ENCODE assay signal across 9 mouse cellular contexts in genomic region chr2:152723651-152724331, GRCm38 (mm10). TPM values are rescaled to one million over a fixed set of nuclear protein-coding genes. Genes with fewer than 3 reads are reported as not detected.
DNase-seq lines count a peak whose midpoint lies in the region; ATAC-seq and TF ChIP-seq lines count a peak whose summit lies in the region.
"Had no signal": no experiment of that assay in that cellular context is flagged by ENCODE, and none has a peak within 500 bp of the region (broad histone marks: within the 10 kb centered on the region; RNA-seq: fewer than 3 reads in every experiment).

No protein-coding gene starts in this region.

- TF ChIP-seq CTCF in intestine, postnatal 0 days (IDR thresholded peaks at IDR 0.05; ENCODE audit: low read depth): no peak

- H3K27ac ChIP-seq in intestine, postnatal 0 days (ENCODE audit: low read depth, low read length): no peak overlapping the region
- peak overlapping the region; percentile 49 for H3K27ac ChIP-seq in stomach, embryonic 16.5 days (ENCODE audit: low read length)
- H3K27ac ChIP-seq: macrophage had no signal

- DNase-seq in testis, postnatal 10 days (ENCODE audit: low spot score): peak; percentile 70
- DNase-seq in testis, postnatal 14 days (ENCODE audit: low spot score): no peak
- peak; percentile 86 for DNase-seq in lung, postnatal 10 days
- no peak for DNase-seq in yolk sac, embryonic 10.5 days (ENCODE audit: low spot score)

- H3K36me3 ChIP-seq in intestine, postnatal 0 days (ENCODE audit: control insufficient read depth, insufficient read depth): no peaks in the 10 kb centered on the region
- H3K36me3 ChIP-seq in stomach, embryonic 16.5 days (ENCODE audit: control insufficient read depth, insufficient read depth, low read length): no peaks in the 10 kb centered on the region

- H3K9me3 ChIP-seq in intestine, postnatal 0 days (ENCODE audit: control insufficient read depth): no peaks in the 10 kb centered on the region
- H3K9me3 ChIP-seq in stomach, embryonic 16.5 days (replicated peaks; ENCODE audit: control insufficient read depth, low read length): no peaks in the 10 kb centered on the region

- WGBS in intestine, postnatal 0 days: 6% methylated on average over 37 of the region's 37 CpGs
- 5% methylated on average over 37 of the region's 37 CpGs for WGBS in stomach, embryonic 16.5 days

- H3K27me3 ChIP-seq in intestine, postnatal 0 days (replicated peaks; ENCODE audit: control insufficient read depth, insufficient read depth, low read length): no peaks in the 10 kb centered on the region
- H3K27me3 ChIP-seq in stomach, embryonic 16.5 days (ENCODE audit: control insufficient read depth, insufficient read depth, low read length): peaks cover 2% of the 10 kb centered on the region; the same call in 1 of the 2 replicates

- peak overlapping the region; percentile 65 for H3K4me2 ChIP-seq in intestine, postnatal 0 days (replicated peaks; ENCODE audit: low read depth)
- H3K4me2 ChIP-seq in stomach, embryonic 16.5 days (ENCODE audit: low read depth, low read length): peak overlapping the region; percentile 73

- H3K4me1 ChIP-seq in intestine, postnatal 0 days (replicated peaks; ENCODE audit: control insufficient read depth, insufficient read depth, low read length): peaks cover 13% of the 10 kb centered on the region; the same call in 1 of the 2 replicates
- peaks cover 30% of the 10 kb centered on the region for H3K4me1 ChIP-seq in stomach, embryonic 16.5 days (ENCODE audit: control insufficient read depth, insufficient read depth, low read length)

- peak; percentile 69 for ATAC-seq in granulocyte monocyte progenitor cell, adult 5-6 weeks (replicated peaks; ENCODE audit: poor library complexity, severe bottlenecking)
- peak; percentile 28; the same call in 1 of the 2 replicates for ATAC-seq in intestine, postnatal 0 days
- ATAC-seq in stomach, embryonic 16.5 days (ENCODE audit: insufficient read depth, low FRiP score): peak; percentile 27; the same call in 1 of the 2 replicates
- ATAC-seq in megakaryocyte-erythroid progenitor cell, adult 5-6 weeks (replicated peaks; ENCODE audit: low FRiP score, low TSS enrichment, poor library complexity, severe bottlenecking): no peak

- H3K4me3 ChIP-seq in intestine, postnatal 0 days (ENCODE audit: low read depth, low read length): peak overlapping the region; percentile 28
- H3K4me3 ChIP-seq in stomach, embryonic 16.5 days (replicated peaks; ENCODE audit: low read length): peak overlapping the region; percentile 42

- H3K9ac ChIP-seq in intestine, postnatal 0 days (ENCODE audit: low read depth, low read length): peak overlapping the region; percentile 42
- H3K9ac ChIP-seq in stomach, embryonic 16.5 days (ENCODE audit: low read length): peak overlapping the region; percentile 75

RNA-seq across cellular contexts. Expression of gene Id1, which starts 12.3 kb away (rescaled TPM):
- 5.5 and 7.6 TPM in 2 replicates for total RNA-seq in granulocyte monocyte progenitor cell, adult 5-6 weeks (2014; fragmentation: Nextera tagmentation)
- total RNA-seq in granulocyte monocyte progenitor cell, adult 5-6 weeks (2017): 5.0 and 6.6 TPM in 2 replicates
- polyA plus RNA-seq in intestine, postnatal 0 days (2015; fragmentation: Nextera tagmentation; extraction: Ambion mirVana): 76.1 and 92.4 TPM in 2 replicates
- 125 and 145 TPM in 2 replicates for polyA plus RNA-seq in stomach, embryonic 16.5 days (2015; fragmentation: Nextera tagmentation; extraction: Ambion mirVana)
- total RNA-seq in megakaryocyte-erythroid progenitor cell, adult 5-6 weeks (2014; fragmentation: Nextera tagmentation): not detected in 2 replicates
- total RNA-seq in megakaryocyte-erythroid progenitor cell, adult 5-6 weeks (2017): not detected in 2 replicates

RNA-seq across cellular contexts. Expression of gene Cox4i2, which starts 30.2 kb away (rescaled TPM):
- 6.8 and 13.0 TPM in 2 replicates for total RNA-seq in granulocyte monocyte progenitor cell, adult 5-6 weeks (2014; fragmentation: Nextera tagmentation)
- 6.0 TPM in 1 of 2 replicates, not detected in the other for total RNA-seq in granulocyte monocyte progenitor cell, adult 5-6 weeks (2017)
- 9.3 and 9.5 TPM in 2 replicates for polyA plus RNA-seq in intestine, postnatal 0 days (2015; fragmentation: Nextera tagmentation; extraction: Ambion mirVana)
- 21.3 and 23.9 TPM in 2 replicates for polyA plus RNA-seq in stomach, embryonic 16.5 days (2015; fragmentation: Nextera tagmentation; extraction: Ambion mirVana)
- not detected in 2 replicates for total RNA-seq in megakaryocyte-erythroid progenitor cell, adult 5-6 weeks (2014; fragmentation: Nextera tagmentation)
- not detected in 2 replicates for total RNA-seq in megakaryocyte-erythroid progenitor cell, adult 5-6 weeks (2017)
- polyA plus RNA-seq: macrophage had no signal

RNA-seq across cellular contexts. Expression of gene Mcts2, which starts 37.0 kb away (rescaled TPM):
- 11.7 and 14.5 TPM in 2 replicates for total RNA-seq in granulocyte monocyte progenitor cell, adult 5-6 weeks (2014; fragmentation: Nextera tagmentation)
- 5.7 and 10.9 TPM in 2 replicates for total RNA-seq in granulocyte monocyte progenitor cell, adult 5-6 weeks (2017)
- polyA plus RNA-seq in intestine, postnatal 0 days (2015; fragmentation: Nextera tagmentation; extraction: Ambion mirVana): 19.0 and 21.5 TPM in 2 replicates
- polyA plus RNA-seq in stomach, embryonic 16.5 days (2015; fragmentation: Nextera tagmentation; extraction: Ambion mirVana): 24.0 and 25.2 TPM in 2 replicates
- total RNA-seq in megakaryocyte-erythroid progenitor cell, adult 5-6 weeks (2014; fragmentation: Nextera tagmentation): 12.5 and 20.3 TPM in 2 replicates
- total RNA-seq in megakaryocyte-erythroid progenitor cell, adult 5-6 weeks (2017): 5.8 and 6.2 TPM in 2 replicates

RNA-seq across cellular contexts. Expression of gene H13, which starts 54.5 kb away (rescaled TPM):
- 180 and 213 TPM in 2 replicates for total RNA-seq in granulocyte monocyte progenitor cell, adult 5-6 weeks (2014; fragmentation: Nextera tagmentation)
- total RNA-seq in granulocyte monocyte progenitor cell, adult 5-6 weeks (2017): 150 and 235 TPM in 2 replicates
- 110 and 111 TPM in 2 replicates for polyA plus RNA-seq in intestine, postnatal 0 days (2015; fragmentation: Nextera tagmentation; extraction: Ambion mirVana)
- 121 and 128 TPM in 2 replicates for polyA plus RNA-seq in stomach, embryonic 16.5 days (2015; fragmentation: Nextera tagmentation; extraction: Ambion mirVana)
- 66.9 and 68.1 TPM in 2 replicates for total RNA-seq in megakaryocyte-erythroid progenitor cell, adult 5-6 weeks (2014; fragmentation: Nextera tagmentation)
- 56.1 and 69.1 TPM in 2 replicates for total RNA-seq in megakaryocyte-erythroid progenitor cell, adult 5-6 weeks (2017)

Comparison
In these comparisons a context has a peak if more than half of its experiments do, and no peak if none do; other contexts are left out.
1. DNase-seq: peak in testis, postnatal 10 days (single experiment) and lung, postnatal 10 days (single experiment); none in testis, postnatal 14 days (single experiment) and yolk sac, embryonic 10.5 days (single experiment).
2. RNA of gene Id1, which starts 12.3 kb away (total RNA-seq): 5.0 to 7.6 TPM in granulocyte monocyte progenitor cell, adult 5-6 weeks; not detected in megakaryocyte-erythroid progenitor cell, adult 5-6 weeks; every median in the first group is over 4 times any median in the second.